Mouse (Mus musculus) lung, embryonic 16.5 days (tissue): ENCODE data around the gene Snx9. TPM values are rescaled to one million over a fixed set of nuclear protein-coding genes. Genes with fewer than 3 reads are reported as not detected.
A peak's percentile ranks its signal among the peaks of the same experiment; 100 is the strongest.

ENCODE experiments used
- ATAC-seq: fragments of 200-750 bp; cut with Nextera tagmentation; 2 replicates; pipeline ENCODE4 v1.8.0; 2017; ENCODE audit warnings: low read depth, mild to moderate bottlenecking, moderate library complexity
- H3K27ac ChIP-seq: fragments of 300-500 bp; sonication (generic); 2 replicates; pipeline ENCODE4 v1.5.1; 2014; ENCODE audit warnings: mild to moderate bottlenecking, control low read depth, low read length
- H3K27me3 ChIP-seq: fragments of 300-500 bp; sonication (generic); 2 replicates; pipeline ENCODE4 v1.6.1; 2014; ENCODE audit warnings: low read depth, low read length, mixed read lengths; ENCODE audit not compliant: control insufficient read depth, insufficient read depth
- H3K36me3 ChIP-seq: fragments of 300-500 bp; sonication (generic); 2 replicates; pipeline ENCODE4 v1.6.1; 2014; ENCODE audit warnings: low read length; ENCODE audit not compliant: control insufficient read depth, insufficient read depth
- H3K4me1 ChIP-seq: fragments of 300-500 bp; sonication (generic); replicated peaks from 2 replicates; pipeline ENCODE4 v1.6.1; 2014; ENCODE audit warnings: low read length, mixed read lengths; ENCODE audit not compliant: control insufficient read depth, insufficient read depth
- H3K4me2 ChIP-seq: fragments of 300-500 bp; sonication (generic); 2 replicates; pipeline ENCODE4 v1.6.1; 2014; ENCODE audit warnings: low read depth, low read length, control low read depth
- H3K4me3 ChIP-seq: fragments of 300-500 bp; sonication (generic); 2 replicates; pipeline ENCODE4 v1.5.1; 2014; ENCODE audit warnings: mild to moderate bottlenecking, low read length, control low read depth
- H3K9ac ChIP-seq: fragments of 300-500 bp; sonication (generic); 2 replicates; pipeline ENCODE4 v1.6.1; 2014; ENCODE audit warnings: low read length, control low read depth
- H3K9me3 ChIP-seq: fragments of 300-500 bp; sonication (generic); 2 replicates; pipeline ENCODE4 v1.6.1; 2016; ENCODE audit warnings: low read length; ENCODE audit not compliant: control insufficient read depth
- WGBS: fragments of 180-500 bp; shearing (Covaris S2); extraction: QIAGEN DNeasy Blood & Tissue Kit; methylation state at CpG from one replicate; pipeline ENCODE4 v1.1.7; 2014; 5-methylcytosine and 5-hydroxymethylcytosine counted together
- polyA plus RNA-seq: library from polyadenylated mRNA; unstranded; fragments of >200 nt; fragmentation: Nextera tagmentation; extraction: Ambion mirVana; gene quantifications from 2 replicates; pipeline ENCODE4 v1.2.1, GENCODE M21; 2015

The Snx9 gene
- polyA plus RNA-seq, 1 experiment from 2014 or later, result 25.1 TPM

GRCm38 (mm10) chr17:5896066-5896465, 54.9 kb downstream of the Snx9 start:
- Histone ChIP-seq H3K4me2 (no peak overlapping the region), H3K9me3 (no peaks in the 10 kb centered on the region), H3K4me1 (peaks cover 3% of the 10 kb centered on the region), H3K27ac (no peak overlapping the region), H3K27me3 (no peaks in the 10 kb centered on the region), H3K4me3 (no peak overlapping the region), H3K36me3 (peaks cover 9% of the 10 kb centered on the region), H3K9ac (no peak overlapping the region)
- peak; percentile 75 for ATAC-seq
- WGBS, result 44% methylated on average over 4 of the region's 4 CpGs

- Histone ChIP-seq H3K4me3 (no peak overlapping the region), H3K27me3 (no peaks in the 10 kb centered on the region), H3K4me2 (no peak overlapping the region), H3K9ac (no peak overlapping the region), H3K27ac (no peak overlapping the region), H3K9me3 (no peaks in the 10 kb centered on the region), H3K4me1 (peaks cover 3% of the 10 kb centered on the region), H3K36me3 (peaks cover 7% of the 10 kb centered on the region)
- WGBS, result 73% methylated on average over 7 of the region's 7 CpGs
- no peak for ATAC-seq
Observed at GRCm38 (mm10) chr17:5896607-5897006, 55.5 kb downstream of the Snx9 start.

GRCm38 (mm10) chr17:5897326-5898200, 56.4 kb downstream of the Snx9 start:
- H3K9me3 ChIP-seq, result no peaks in the 10 kb centered on the region
- no peaks in the 10 kb centered on the region for H3K27me3 ChIP-seq
- no peak overlapping the region for H3K4me3 ChIP-seq
- WGBS, result 90% methylated on average over 17 of the region's 17 CpGs
- ATAC-seq, result no peak
- no peak overlapping the region for H3K9ac ChIP-seq
- no peak overlapping the region for H3K4me2 ChIP-seq
- H3K4me1 ChIP-seq, result no peaks in the 10 kb centered on the region; the same call in 1 of the 2 replicates
- H3K27ac ChIP-seq, result no peak overlapping the region
- peaks cover 13% of the 10 kb centered on the region for H3K36me3 ChIP-seq

GRCm38 (mm10) chr17:5899251-5899650, 58.1 kb downstream of the Snx9 start:
- Histone ChIP-seq H3K4me2 (no peak overlapping the region), H3K36me3 (peaks cover 13% of the 10 kb centered on the region), H3K27ac (no peak overlapping the region), H3K27me3 (no peaks in the 10 kb centered on the region), H3K4me3 (no peak overlapping the region), H3K9ac (no peak overlapping the region), H3K4me1 (no peaks in the 10 kb centered on the region; the same call in 1 of the 2 replicates), H3K9me3 (no peaks in the 10 kb centered on the region)
- no peak for ATAC-seq
- WGBS, result 87% methylated on average over 6 of the region's 6 CpGs

- Histone ChIP-seq H3K36me3 (peaks cover 16% of the 10 kb centered on the region), H3K4me2 (no peak overlapping the region), H3K9me3 (no peaks in the 10 kb centered on the region), H3K27ac (no peak overlapping the region), H3K4me1 (no peaks in the 10 kb centered on the region; the same call in 1 of the 2 replicates), H3K27me3 (no peaks in the 10 kb centered on the region), H3K9ac (no peak overlapping the region), H3K4me3 (no peak overlapping the region)
- WGBS, result 67% methylated on average over 5 of the region's 5 CpGs
- no peak for ATAC-seq
Observed at GRCm38 (mm10) chr17:5901381-5901780, 60.3 kb downstream of the Snx9 start.

GRCm38 (mm10) chr17:5903630-5904301, 62.6 kb downstream of the Snx9 start:
- Histone ChIP-seq H3K9me3 (no peaks in the 10 kb centered on the region), H3K4me1 (no peaks in the 10 kb centered on the region; the same call in 1 of the 2 replicates), H3K27me3 (no peaks in the 10 kb centered on the region), H3K36me3 (peaks cover 29% of the 10 kb centered on the region), H3K4me3 (no peak overlapping the region), H3K4me2 (no peak overlapping the region), H3K27ac (peak overlapping the region; percentile 10; the same call in 1 of the 2 replicates), H3K9ac (no peak overlapping the region)
- peak; percentile 74 for ATAC-seq
- WGBS, result 54% methylated on average over 6 of the region's 6 CpGs

GRCm38 (mm10) chr17:5909681-5910080, 68.6 kb downstream of the Snx9 start:
- Histone ChIP-seq H3K27ac (no peak overlapping the region), H3K4me2 (no peak overlapping the region), H3K9me3 (no peaks in the 10 kb centered on the region), H3K4me3 (no peak overlapping the region), H3K36me3 (peaks cover 18% of the 10 kb centered on the region), H3K27me3 (no peaks in the 10 kb centered on the region), H3K4me1 (no peaks in the 10 kb centered on the region), H3K9ac (no peak overlapping the region)
- no peak for ATAC-seq
- 94% methylated on average over 4 of the region's 4 CpGs for WGBS

GRCm38 (mm10) chr17:5911591-5911990, 70.5 kb downstream of the Snx9 start:
- WGBS, result 63% methylated on average over 12 of the region's 12 CpGs

GRCm38 (mm10) chr17:5912797-5913196, 71.7 kb downstream of the Snx9 start:
- no peak overlapping the region for H3K4me3 ChIP-seq
- no peak for ATAC-seq
- no peak overlapping the region for H3K27ac ChIP-seq
- no peak overlapping the region for H3K4me2 ChIP-seq
- peaks cover 5% of the 10 kb centered on the region for H3K36me3 ChIP-seq
- H3K27me3 ChIP-seq, result no peaks in the 10 kb centered on the region
- no peaks in the 10 kb centered on the region for H3K4me1 ChIP-seq
- H3K9ac ChIP-seq, result no peak overlapping the region
- no peaks in the 10 kb centered on the region for H3K9me3 ChIP-seq
- 59% methylated on average over 4 of the region's 4 CpGs for WGBS

More at GRCm38 (mm10) chr17:5911591-5911990, 70.5 kb downstream of the Snx9 start:
- ATAC-seq, result no peak
- Histone ChIP-seq H3K27ac (no peak overlapping the region), H3K36me3 (peaks cover 13% of the 10 kb centered on the region), H3K4me2 (no peak overlapping the region), H3K9ac (no peak overlapping the region), H3K4me3 (no peak overlapping the region), H3K9me3 (no peaks in the 10 kb centered on the region), H3K27me3 (no peaks in the 10 kb centered on the region), H3K4me1 (no peaks in the 10 kb centered on the region)
